Mouse (Mus musculus) forebrain, embryonic 14.5 days (tissue): ENCODE results near the gene Armc6. TPM values are rescaled to one million over a fixed set of nuclear protein-coding genes. Genes with fewer than 3 reads are reported as not detected.
A peak's percentile ranks its signal among the peaks of the same experiment; 100 is the strongest.
"Not testable (repeated sequence)": the region's sequence is repeated elsewhere in the genome, so short reads cannot be mapped to it uniquely, and the experiment has no call there.

Source experiments
- ATAC-seq: fragments of 200-750 bp; cut with Nextera tagmentation; 2 replicates; pipeline ENCODE4 v1.8.0; 2017; ENCODE audit warnings: mild to moderate bottlenecking, moderate library complexity
- DNase-seq: peaks from one replicate; pipeline ENCODE4 v3.0.0-alpha.2; 2015; ENCODE audit warnings: low spot score
- H3K27ac ChIP-seq: fragments of 300-500 bp; sonication (generic); 2 replicates; pipeline ENCODE4 v1.5.1; 2014; ENCODE audit warnings: low read depth, mild to moderate bottlenecking, control low read depth, low read length, moderate library complexity
- H3K27me3 ChIP-seq: fragments of 300-500 bp; sonication (generic); replicated peaks from 2 replicates; pipeline ENCODE4 v1.6.1; 2014; ENCODE audit warnings: low read length, control low read depth, mixed read lengths; ENCODE audit not compliant: control insufficient read depth, insufficient read depth
- H3K36me3 ChIP-seq: fragments of 300-500 bp; sonication (generic); 2 replicates; pipeline ENCODE4 v1.6.1; 2014; ENCODE audit warnings: low read length, control low read depth; ENCODE audit not compliant: control insufficient read depth, insufficient read depth
- H3K4me1 ChIP-seq: fragments of 300-500 bp; sonication (generic); 2 replicates; pipeline ENCODE4 v1.6.1; 2014; ENCODE audit warnings: antibody characterized with exemption, low read length, control low read depth; ENCODE audit not compliant: control insufficient read depth, insufficient read depth
- H3K4me2 ChIP-seq: fragments of 300-500 bp; sonication (generic); 2 replicates; pipeline ENCODE4 v1.6.1; 2014; ENCODE audit warnings: mild to moderate bottlenecking, control low read depth, low read length
- H3K4me3 ChIP-seq: fragments of 300-500 bp; sonication (generic); 2 replicates; pipeline ENCODE4 v1.5.1; 2014; ENCODE audit warnings: low read depth, low read length, control low read depth
- H3K9ac ChIP-seq: fragments of 300-500 bp; sonication (generic); 2 replicates; pipeline ENCODE4 v1.6.1; 2014; ENCODE audit warnings: mild to moderate bottlenecking, low read length, control low read depth, moderate library complexity
- H3K9me3 ChIP-seq: fragments of 300-500 bp; sonication (generic); replicated peaks from 2 replicates; pipeline ENCODE4 v1.6.1; 2016; ENCODE audit warnings: low read length, control low read depth, mixed read lengths; ENCODE audit not compliant: control insufficient read depth
- WGBS: fragments of 180-500 bp; shearing (Covaris S2); extraction: QIAGEN DNeasy Blood & Tissue Kit; methylation state at CpG from one replicate; pipeline ENCODE4 v1.1.7; 2014; 5-methylcytosine and 5-hydroxymethylcytosine counted together
- polyA plus RNA-seq: library from polyadenylated mRNA; unstranded; fragments of >200 nt; fragmentation: Nextera tagmentation; extraction: Ambion mirVana; gene quantifications from 2 replicates; pipeline ENCODE4 v1.2.1, GENCODE M21; 2014

Armc6 gene
- polyA plus RNA-seq, 1 experiment from 2014 or later: 79.2 TPM

DNA sequence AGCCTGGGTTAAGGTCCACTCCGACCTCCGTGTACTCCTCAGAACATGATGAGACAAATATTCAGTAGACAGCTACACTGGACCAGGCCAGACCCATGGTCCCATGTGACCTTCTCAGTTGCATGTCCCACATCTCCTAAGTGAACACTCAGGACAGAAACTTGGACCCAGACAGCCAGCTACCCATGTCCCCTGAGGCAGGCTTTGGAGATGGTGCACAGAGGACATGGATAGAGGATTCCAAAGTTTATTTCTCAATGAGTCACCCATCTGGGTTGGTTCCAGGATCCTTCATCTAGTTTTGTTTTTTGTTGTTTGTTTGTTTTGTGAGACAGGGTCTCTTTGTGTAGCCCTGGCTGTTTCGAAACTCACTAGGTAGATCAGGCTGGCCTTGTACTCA lies 13.4 kb downstream of the Armc6 start:
- H3K4me1 ChIP-seq: no peaks in the 10 kb centered on the region
- H3K9ac ChIP-seq: no peak overlapping the region
- ATAC-seq: no peak
- H3K36me3 ChIP-seq: peaks cover 47% of the 10 kb centered on the region
- no peak overlapping the region for H3K27ac ChIP-seq
- no peaks in the 10 kb centered on the region for H3K27me3 ChIP-seq
- 89% methylated on average over 3 of the region's 3 CpGs for WGBS
- DNase-seq: no peak
- H3K4me3 ChIP-seq: no peak overlapping the region
- no peaks in the 10 kb centered on the region for H3K9me3 ChIP-seq
- no peak overlapping the region for H3K4me2 ChIP-seq

DNA sequence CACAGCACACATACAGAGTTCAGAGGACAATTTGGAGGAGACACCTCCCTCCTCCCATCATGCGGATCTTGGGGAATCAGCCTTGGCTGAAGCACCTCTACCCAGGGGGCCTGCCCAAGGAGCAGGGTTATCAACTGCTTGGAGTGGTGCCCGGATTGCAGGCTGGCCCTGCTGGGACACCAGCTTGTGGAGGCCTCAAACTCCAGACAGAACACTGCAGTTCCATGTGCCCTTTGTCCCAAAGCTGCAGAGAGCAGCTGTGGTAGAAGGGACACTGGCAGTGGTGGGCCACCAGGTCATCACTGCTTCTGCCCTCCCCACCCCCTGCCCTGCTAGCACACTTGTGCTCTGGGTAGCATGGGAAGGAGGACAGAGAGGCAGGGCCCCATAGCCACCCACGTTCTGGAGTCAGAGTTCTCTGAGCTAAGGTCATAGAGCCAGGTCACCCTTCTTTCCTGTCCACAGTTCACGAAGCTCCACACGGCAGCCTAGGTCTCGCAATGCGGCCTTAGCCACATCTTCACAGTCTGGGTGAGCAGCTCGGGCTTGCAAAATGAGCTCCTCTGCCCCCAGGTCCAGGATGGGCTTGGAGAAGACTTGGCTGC lies 13.9 kb downstream of the Armc6 start:
- Histone ChIP-seq H3K27me3 (no peaks in the 10 kb centered on the region), H3K27ac (no peak overlapping the region), H3K9me3 (no peaks in the 10 kb centered on the region), H3K36me3 (peaks cover 41% of the 10 kb centered on the region), H3K9ac (no peak overlapping the region), H3K4me1 (no peaks in the 10 kb centered on the region), H3K4me3 (no peak overlapping the region), H3K4me2 (no peak overlapping the region)
- DNase-seq: no peak
- ATAC-seq: no peak
- WGBS: 80% methylated on average over 8 of the region's 8 CpGs

GRCm38 (mm10) chr8:70219107-70219684 lies 15.1 kb downstream of the Armc6 start:
- H3K27ac ChIP-seq: no peak overlapping the region
- WGBS: 46% methylated on average over 5 of the region's 5 CpGs
- DNase-seq (peak; percentile 23), ATAC-seq (no peak)
- peaks cover 31% of the 10 kb centered on the region for H3K36me3 ChIP-seq
- no peak overlapping the region for H3K4me3 ChIP-seq
- no peak overlapping the region for H3K4me2 ChIP-seq
- H3K9me3 ChIP-seq: no peaks in the 10 kb centered on the region
- H3K27me3 ChIP-seq: no peaks in the 10 kb centered on the region
- H3K4me1 ChIP-seq: no peaks in the 10 kb centered on the region
- no peak overlapping the region for H3K9ac ChIP-seq

DNA sequence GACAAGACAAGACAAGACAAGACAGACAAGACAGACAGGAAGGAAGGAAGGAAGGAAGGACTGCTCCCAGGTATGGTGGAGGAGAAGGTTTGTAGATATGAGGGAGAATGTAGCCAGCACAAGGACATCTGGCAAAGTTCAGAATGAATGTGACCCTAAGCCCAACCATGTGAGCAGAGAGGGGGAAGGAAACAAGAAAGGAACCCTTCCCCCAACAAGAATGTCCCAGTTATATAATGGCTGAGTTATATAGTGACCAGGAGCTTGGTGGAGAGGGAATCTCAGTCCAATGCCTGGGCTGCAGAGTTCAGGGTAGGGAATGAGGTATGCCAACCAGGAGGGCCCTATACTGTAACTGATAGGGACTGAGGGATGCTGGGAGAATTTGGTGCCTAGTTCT lies 16.8 kb downstream of the Armc6 start:
- DNase-seq: no peak
- no peak overlapping the region for H3K4me3 ChIP-seq
- H3K4me2 ChIP-seq: no peak overlapping the region
- H3K27ac ChIP-seq: no peak overlapping the region
- no peak overlapping the region for H3K9ac ChIP-seq
- H3K36me3 ChIP-seq: peaks cover 14% of the 10 kb centered on the region
- no peaks in the 10 kb centered on the region for H3K9me3 ChIP-seq
- no peaks in the 10 kb centered on the region for H3K27me3 ChIP-seq
- ATAC-seq: no peak
- H3K4me1 ChIP-seq: peaks cover 5% of the 10 kb centered on the region; the same call in 1 of the 2 replicates

DNA sequence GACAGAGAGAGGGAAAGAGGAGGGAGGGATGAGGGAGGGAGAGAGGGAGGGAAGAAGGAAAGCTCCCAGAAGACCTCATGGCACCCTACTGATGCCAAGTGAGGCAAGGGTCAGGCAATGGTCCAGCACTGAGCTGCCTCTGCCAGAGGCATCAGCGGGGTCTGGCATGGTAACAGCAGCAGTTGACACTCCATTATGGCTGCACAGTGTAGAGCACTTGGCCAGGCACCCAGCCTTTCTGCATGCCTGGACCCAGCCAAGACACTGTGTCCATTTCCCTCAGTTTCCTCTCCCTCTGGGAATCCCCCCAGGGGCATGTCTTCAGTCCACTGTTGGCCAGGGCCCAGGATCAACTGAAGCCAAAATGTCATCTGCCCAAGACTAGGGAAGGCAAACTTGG lies 17.7 kb downstream of the Armc6 start:
- no peaks in the 10 kb centered on the region for H3K27me3 ChIP-seq
- peaks cover 5% of the 10 kb centered on the region for H3K36me3 ChIP-seq
- H3K9ac ChIP-seq: no peak overlapping the region
- no peak overlapping the region for H3K4me3 ChIP-seq
- DNase-seq: no peak
- no peak overlapping the region for H3K4me2 ChIP-seq
- no peak overlapping the region for H3K27ac ChIP-seq
- H3K4me1 ChIP-seq: peaks cover 5% of the 10 kb centered on the region; the same call in 1 of the 2 replicates
- no peak for ATAC-seq
- WGBS: 33% methylated on average over 1 of the region's 1 CpGs
- no peaks in the 10 kb centered on the region for H3K9me3 ChIP-seq

DNA sequence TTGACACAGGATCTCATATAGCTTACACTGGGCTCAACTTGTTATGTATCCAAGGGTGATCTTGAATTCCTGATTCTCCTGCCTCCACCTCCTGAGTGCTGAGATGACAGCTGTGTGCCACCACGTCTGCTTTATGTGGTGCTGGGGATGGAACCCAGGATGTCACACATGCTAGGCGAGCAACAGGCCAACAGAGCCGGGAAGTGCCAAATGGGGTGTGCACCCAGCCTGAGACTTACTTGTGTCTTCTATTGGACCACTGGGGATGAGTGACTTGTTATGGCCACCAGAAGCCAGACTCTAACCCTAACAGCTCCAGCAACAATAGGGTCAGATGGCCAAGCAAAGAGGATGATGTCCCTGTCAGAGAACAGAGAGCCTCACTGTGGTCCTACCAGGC lies 18.1 kb downstream of the Armc6 start:
- H3K4me1 ChIP-seq, H3K4me2 ChIP-seq, H3K9me3 ChIP-seq, H3K4me3 ChIP-seq, DNase-seq, H3K36me3 ChIP-seq, H3K27ac ChIP-seq, H3K9ac ChIP-seq, H3K27me3 ChIP-seq, ATAC-seq: not testable (repeated sequence)
- 69% methylated on average over 3 of the region's 3 CpGs for WGBS

- Histone ChIP-seq H3K27ac (no peak overlapping the region), H3K9ac (no peak overlapping the region), H3K9me3 (no peaks in the 10 kb centered on the region), H3K4me3 (no peak overlapping the region), H3K36me3 (no peaks in the 10 kb centered on the region), H3K4me1 (peaks cover 7% of the 10 kb centered on the region; the same call in 1 of the 2 replicates), H3K27me3 (no peaks in the 10 kb centered on the region), H3K4me2 (no peak overlapping the region)
- WGBS: 74% methylated on average over 5 of the region's 5 CpGs
- ATAC-seq (no peak), DNase-seq (no peak)
These were observed 19.2 kb downstream of the Armc6 start for GRCm38 (mm10) chr8:70215092-70215491.

DNA sequence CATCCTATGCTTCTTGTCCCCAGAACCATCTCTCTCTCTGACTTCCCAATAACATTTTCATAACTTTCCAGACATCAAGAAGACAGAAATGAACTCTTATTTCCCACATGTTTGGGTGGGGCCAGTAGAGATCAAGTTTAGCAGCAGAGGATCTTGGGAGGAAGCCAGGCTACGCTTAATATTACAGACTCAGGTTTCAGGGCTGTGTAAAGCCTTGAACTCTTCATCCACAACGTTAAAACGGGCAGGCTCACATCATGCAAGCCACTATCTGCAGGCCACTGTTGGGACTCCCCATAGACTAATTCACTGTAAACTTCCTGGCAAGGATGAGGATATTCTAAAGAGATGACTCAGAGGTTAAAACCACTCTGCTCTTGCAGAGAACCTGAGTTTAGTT lies 19.9 kb downstream of the Armc6 start:
- Histone ChIP-seq H3K27ac (no peak overlapping the region), H3K9ac (no peak overlapping the region), H3K9me3 (no peaks in the 10 kb centered on the region), H3K36me3 (no peaks in the 10 kb centered on the region), H3K4me1 (peaks cover 7% of the 10 kb centered on the region; the same call in 1 of the 2 replicates), H3K27me3 (no peaks in the 10 kb centered on the region), H3K4me2 (no peak overlapping the region), H3K4me3 (no peak overlapping the region)
- ATAC-seq: no peak
- WGBS: 72% methylated on average over 3 of the region's 3 CpGs
- DNase-seq: no peak
